Comparison of ENCODE assay signal across 11 mouse cellular contexts in the genomic region with DNA sequence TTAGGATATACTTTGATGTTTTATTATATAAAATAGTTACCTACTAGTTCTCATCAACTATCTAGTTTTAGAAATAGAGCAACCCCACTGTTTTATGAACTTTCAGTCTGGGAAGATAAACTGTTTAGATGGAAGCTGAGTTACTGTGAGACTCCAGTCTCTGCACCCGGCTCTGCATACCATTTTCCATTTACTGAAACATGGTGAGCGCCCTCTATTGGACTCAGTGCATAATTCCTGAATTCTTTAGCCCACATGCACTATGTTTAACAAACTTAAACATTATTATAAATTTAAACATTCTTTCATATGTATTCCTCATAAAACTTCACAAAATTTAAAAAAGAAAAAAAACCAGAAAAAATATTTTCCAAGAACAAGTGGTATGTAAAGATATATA. TPM values are rescaled to one million over a fixed set of nuclear protein-coding genes. Genes with fewer than 3 reads are reported as not detected.
DNase-seq lines count a peak whose midpoint lies in the region; ATAC-seq and TF ChIP-seq lines count a peak whose summit lies in the region.
"Had no signal": no experiment of that assay in that cellular context is flagged by ENCODE, and none has a peak within 500 bp of the region (broad histone marks: within the 10 kb centered on the region; RNA-seq: fewer than 3 reads in every experiment).

No protein-coding gene starts in this region.

- H3K9ac ChIP-seq in heart, postnatal 0 days (replicated peaks; ENCODE audit: low read depth, low read length): no peak overlapping the region
- no peak overlapping the region for H3K9ac ChIP-seq in heart, embryonic 11.5 days (ENCODE audit: low read depth, low read length)
- H3K9ac ChIP-seq in midbrain, embryonic 14.5 days (replicated peaks; ENCODE audit: low read length): no peak overlapping the region
- no peak overlapping the region for H3K9ac ChIP-seq in midbrain, embryonic 16.5 days (ENCODE audit: low read depth, low read length)

- TF ChIP-seq EP300 in heart, postnatal 0 days (IDR thresholded peaks at IDR 0.05; ENCODE audit: low read depth): no peak

- H3K27ac ChIP-seq in heart, postnatal 0 days (ENCODE audit: low read depth): no peak overlapping the region
- no peak overlapping the region for H3K27ac ChIP-seq in heart, embryonic 11.5 days (ENCODE audit: low read depth, low read length)
- H3K27ac ChIP-seq in midbrain, embryonic 14.5 days (replicated peaks; ENCODE audit: low read depth, low read length): no peak overlapping the region
- H3K27ac ChIP-seq in midbrain, embryonic 16.5 days (ENCODE audit: low read length): no peak overlapping the region

- no peak overlapping the region for H3K4me3 ChIP-seq in heart, postnatal 0 days (ENCODE audit: low read depth, low read length)
- no peak overlapping the region for H3K4me3 ChIP-seq in heart, embryonic 11.5 days (ENCODE audit: low read depth, low read length)
- H3K4me3 ChIP-seq in midbrain, embryonic 14.5 days (replicated peaks; ENCODE audit: low read depth, low read length): no peak overlapping the region
- no peak overlapping the region for H3K4me3 ChIP-seq in midbrain, embryonic 16.5 days (ENCODE audit: low read depth, low read length)

- H3K4me2 ChIP-seq in heart, postnatal 0 days (ENCODE audit: low read depth, low read length): no peak overlapping the region
- H3K4me2 ChIP-seq in heart, embryonic 11.5 days: no peak overlapping the region
- H3K4me2 ChIP-seq in midbrain, embryonic 14.5 days (ENCODE audit: low read length): no peak overlapping the region
- no peak overlapping the region for H3K4me2 ChIP-seq in midbrain, embryonic 16.5 days (ENCODE audit: low read length)

- 14% methylated on average over 2 of the region's 2 CpGs for WGBS in heart, postnatal 0 days
- WGBS in heart, embryonic 11.5 days (ENCODE audit: insufficient replicate concordance): 9% methylated on average over 2 of the region's 2 CpGs
- 4% methylated on average over 2 of the region's 2 CpGs for WGBS in midbrain, embryonic 14.5 days
- WGBS in midbrain, embryonic 16.5 days: 5% methylated on average over 2 of the region's 2 CpGs

- H3K9me3 ChIP-seq in heart, postnatal 0 days (replicated peaks; ENCODE audit: control insufficient read depth, low read length): no peaks in the 10 kb centered on the region
- H3K9me3 ChIP-seq in heart, embryonic 11.5 days (replicated peaks; ENCODE audit: control insufficient read depth, low read length): no peaks in the 10 kb centered on the region
- H3K9me3 ChIP-seq in midbrain, embryonic 14.5 days (ENCODE audit: control insufficient read depth, low read length): no peaks in the 10 kb centered on the region
- no peaks in the 10 kb centered on the region for H3K9me3 ChIP-seq in midbrain, embryonic 16.5 days (replicated peaks; ENCODE audit: control insufficient read depth, low read length, poor library complexity, severe bottlenecking)

- peak; percentile 50 for TF ChIP-seq CTCF in heart, postnatal 0 days (IDR thresholded peaks at IDR 0.05; ENCODE audit: low read depth)
- TF ChIP-seq CTCF in brain, embryonic 14.5 days (IDR thresholded peaks at IDR 0.05; ENCODE audit: borderline replicate concordance, extremely low read depth, insufficient read depth, insufficient read length): peak; percentile 59; the same call in 1 of the 2 replicates

- H3K4me1 ChIP-seq in heart, postnatal 0 days (ENCODE audit: control insufficient read depth, insufficient read depth): no peaks in the 10 kb centered on the region
- H3K4me1 ChIP-seq in heart, embryonic 11.5 days (ENCODE audit: control insufficient read depth, insufficient read depth, low read length): peaks cover 8% of the 10 kb centered on the region
- peaks cover 2% of the 10 kb centered on the region; the same call in 1 of the 2 replicates for H3K4me1 ChIP-seq in midbrain, embryonic 14.5 days (ENCODE audit: control insufficient read depth, insufficient read depth, low read length)
- no peaks in the 10 kb centered on the region for H3K4me1 ChIP-seq in midbrain, embryonic 16.5 days (ENCODE audit: control insufficient read depth, insufficient read depth, low read length)

- peaks cover 20% of the 10 kb centered on the region; the same call in 1 of the 2 replicates for H3K36me3 ChIP-seq in heart, postnatal 0 days (replicated peaks; ENCODE audit: control insufficient read depth, insufficient read depth, low read length)
- no peaks in the 10 kb centered on the region for H3K36me3 ChIP-seq in heart, embryonic 11.5 days (ENCODE audit: control insufficient read depth, insufficient read depth, low read length)
- H3K36me3 ChIP-seq in midbrain, embryonic 14.5 days (ENCODE audit: control insufficient read depth, insufficient read depth, low read length): peaks cover 17% of the 10 kb centered on the region; the same call in 1 of the 2 replicates
- H3K36me3 ChIP-seq in midbrain, embryonic 16.5 days (ENCODE audit: control insufficient read depth, insufficient read depth, low read length): peaks cover 5% of the 10 kb centered on the region; the same call in 1 of the 2 replicates
- H3K36me3 ChIP-seq in splenic B cell, adult 2 months (ENCODE audit: control insufficient read depth, insufficient read depth, low read length, poor library complexity, severe bottlenecking): peaks cover 4% of the 10 kb centered on the region

- no peak for ATAC-seq in heart, postnatal 0 days (ENCODE audit: insufficient read depth, low read depth)
- no peak for ATAC-seq in heart, embryonic 11.5 days (replicated peaks; ENCODE audit: insufficient number of reproducible peaks, low FRiP score, low TSS enrichment)
- no peak for ATAC-seq in midbrain, embryonic 14.5 days (ENCODE audit: low FRiP score, low TSS enrichment)
- no peak for ATAC-seq in midbrain, embryonic 16.5 days

- H3K27me3 ChIP-seq in heart, postnatal 0 days (ENCODE audit: control insufficient read depth, insufficient read depth, low read length): peaks cover 16% of the 10 kb centered on the region
- peaks cover 15% of the 10 kb centered on the region for H3K27me3 ChIP-seq in heart, embryonic 11.5 days (ENCODE audit: control insufficient read depth, insufficient read depth, low read length)
- H3K27me3 ChIP-seq in midbrain, embryonic 14.5 days (ENCODE audit: control insufficient read depth, insufficient read depth, low read length): peaks cover 19% of the 10 kb centered on the region; the same call in 1 of the 2 replicates
- peaks cover 6% of the 10 kb centered on the region for H3K27me3 ChIP-seq in midbrain, embryonic 16.5 days (ENCODE audit: control insufficient read depth, insufficient read depth, low read depth, low read length)
- H3K27me3 ChIP-seq in splenic B cell, adult 2 months (ENCODE audit: control insufficient read depth, insufficient read depth, low read length, poor library complexity, severe bottlenecking): peaks cover 2% of the 10 kb centered on the region; the same call in 1 of the 2 replicates

- no peak for TF ChIP-seq POLR2A in brain, embryonic 14.5 days (IDR thresholded peaks at IDR 0.05; ENCODE audit: borderline replicate concordance, extremely low read depth, insufficient read depth, insufficient read length, poor library complexity, severe bottlenecking)

- no peak for DNase-seq in heart, postnatal 0 days (ENCODE audit: low spot score)
- DNase-seq in midbrain, embryonic 14.5 days: peak; percentile 83
- DNase-seq in brain, embryonic 14.5 days (ENCODE audit: low read depth): peak; percentile 83
- peak; percentile 65 for DNase-seq in splenic B cell, adult 2 months (ENCODE audit: low read depth, low spot score)
- no peak for DNase-seq in right cerebral cortex, postnatal 14 days
- DNase-seq in layer of hippocampus, adult 11-12 months (ENCODE audit: low spot score): no peak
- DNase-seq: cerebellum, adult 9-11 months; kidney, adult 9 months had no signal

RNA-seq across cellular contexts. Expression of a gene that starts 13.9 kb away (rescaled TPM):
- not detected in 2 replicates for total RNA-seq in heart, postnatal 0 days (2014; rRNA removed; ENCODE audit: low replicate concordance)
- polyA plus RNA-seq in heart, postnatal 0 days (2015; fragmentation: Nextera tagmentation; extraction: Ambion mirVana): not detected in 2 replicates
- 0.04 TPM in 1 of 2 replicates, not detected in the other for polyA plus RNA-seq in heart, embryonic 11.5 days (2014; fragmentation: Nextera tagmentation; extraction: Ambion mirVana)
- polyA plus RNA-seq in midbrain, embryonic 14.5 days (2014; fragmentation: Nextera tagmentation; extraction: Ambion mirVana): 2.2 and 2.8 TPM in 2 replicates
- polyA plus RNA-seq in midbrain, embryonic 16.5 days (2015; fragmentation: Nextera tagmentation; extraction: Ambion mirVana): 3.0 and 4.2 TPM in 2 replicates
- 14.6 and 16.9 TPM in 2 replicates for polyA plus RNA-seq in brain, embryonic 14.5 days (2012; rRNA removed)
- total RNA-seq: gastrocnemius, adult 18-20 months had no signal

RNA-seq across cellular contexts. Expression of a gene that starts 26.8 kb away (rescaled TPM):
- 10.5 and 16.3 TPM in 2 replicates for total RNA-seq in heart, postnatal 0 days (2014; rRNA removed; ENCODE audit: low replicate concordance)
- 13.5 and 13.8 TPM in 2 replicates for polyA plus RNA-seq in heart, postnatal 0 days (2015; fragmentation: Nextera tagmentation; extraction: Ambion mirVana)
- polyA plus RNA-seq in heart, embryonic 11.5 days (2014; fragmentation: Nextera tagmentation; extraction: Ambion mirVana): 12.5 and 17.5 TPM in 2 replicates
- 4.2 and 7.9 TPM in 2 replicates for polyA plus RNA-seq in midbrain, embryonic 14.5 days (2014; fragmentation: Nextera tagmentation; extraction: Ambion mirVana)
- polyA plus RNA-seq in midbrain, embryonic 16.5 days (2015; fragmentation: Nextera tagmentation; extraction: Ambion mirVana): 6.7 and 8.1 TPM in 2 replicates
- 6.4 and 6.8 TPM in 2 replicates for polyA plus RNA-seq in brain, embryonic 14.5 days (2012; rRNA removed)

RNA-seq across cellular contexts. Expression of a gene that starts 26.9 kb away (rescaled TPM):
- 0.08 and 3.9 TPM in 2 replicates for total RNA-seq in heart, postnatal 0 days (2014; rRNA removed; ENCODE audit: low replicate concordance)
- polyA plus RNA-seq in heart, postnatal 0 days (2015; fragmentation: Nextera tagmentation; extraction: Ambion mirVana): 20.0 and 24.3 TPM in 2 replicates
- polyA plus RNA-seq in heart, embryonic 11.5 days (2014; fragmentation: Nextera tagmentation; extraction: Ambion mirVana): 17.1 and 17.6 TPM in 2 replicates
- polyA plus RNA-seq in midbrain, embryonic 14.5 days (2014; fragmentation: Nextera tagmentation; extraction: Ambion mirVana): 26.4 and 30.1 TPM in 2 replicates
- polyA plus RNA-seq in midbrain, embryonic 16.5 days (2015; fragmentation: Nextera tagmentation; extraction: Ambion mirVana): 25.5 and 26.6 TPM in 2 replicates
- polyA plus RNA-seq in brain, embryonic 14.5 days (2012; rRNA removed): 20.5 and 21.3 TPM in 2 replicates

Comparison
In these comparisons a context has a peak if more than half of its experiments do, and no peak if none do; other contexts are left out.
1. DNase-seq: peak in midbrain, embryonic 14.5 days (single experiment), brain, embryonic 14.5 days (single experiment) and splenic B cell, adult 2 months (single experiment); none in heart, postnatal 0 days (single experiment), right cerebral cortex, postnatal 14 days (single experiment) and layer of hippocampus, adult 11-12 months (single experiment).